Mouse (Mus musculus) liver, adult 2 months (tissue): ENCODE data around the gene Smurf1. TPM values are rescaled to one million over a fixed set of nuclear protein-coding genes. Genes with fewer than 3 reads are reported as not detected.

ENCODE experiments used
- DNase-seq: peaks from one replicate; pipeline ENCODE4 v3.0.0-alpha.2; 2011; ENCODE audit warnings: low read depth, low spot score; ENCODE audit errors: extremely low read depth
- H3K27ac ChIP-seq: fragments of 200-500 bp; replicated peaks from 2 replicates; pipeline ENCODE4 v1.5.1; 2012; ENCODE audit warnings: low read depth, mild to moderate bottlenecking, control low read depth, inconsistent platforms, low read length; ENCODE audit not compliant: insufficient read depth
- H3K27me3 ChIP-seq: fragments of 200-500 bp; 2 replicates; pipeline ENCODE4 v1.6.1; 2012; ENCODE audit warnings: mild to moderate bottlenecking, moderate library complexity, low read length, inconsistent platforms; ENCODE audit not compliant: control insufficient read depth, insufficient read depth
- H3K36me3 ChIP-seq: fragments of 200-500 bp; 2 replicates; pipeline ENCODE4 v1.6.1; 2012; ENCODE audit warnings: low read length, inconsistent platforms; ENCODE audit not compliant: control insufficient read depth, insufficient read depth
- H3K4me1 ChIP-seq: fragments of 200-500 bp; 2 replicates; pipeline ENCODE4 v1.6.1; 2011; ENCODE audit warnings: low read length; ENCODE audit not compliant: control insufficient read depth, insufficient read depth
- H3K4me3 ChIP-seq: fragments of 200-500 bp; 2 replicates; pipeline ENCODE4 v1.5.1; 2011; ENCODE audit warnings: low read depth, mild to moderate bottlenecking, control low read depth, low read length, moderate library complexity; ENCODE audit not compliant: insufficient read depth
- H3K79me2 ChIP-seq: fragments of 200-500 bp; 2 replicates; pipeline ENCODE4 v1.6.1; 2012; ENCODE audit warnings: inconsistent platforms, mild to moderate bottlenecking, low read length, moderate library complexity; ENCODE audit not compliant: control insufficient read depth, insufficient read depth
- H3K9ac ChIP-seq: fragments of 200-500 bp; 2 replicates; pipeline ENCODE4 v1.6.1; 2012; ENCODE audit warnings: low read depth, mild to moderate bottlenecking, control low read depth, inconsistent platforms, low read length
- CTCF ChIP-seq: fragments of 200-500 bp; IDR thresholded peaks from 2 replicates; pipeline ENCODE4 v1.5.1; 2011; ENCODE audit warnings: low read depth, low read length, control low read depth
- POLR2A ChIP-seq: fragments of 200-500 bp; IDR thresholded peaks from 2 replicates; pipeline ENCODE4 v1.6.1; 2011; ENCODE audit warnings: low read length, control low read depth; ENCODE audit not compliant: insufficient read depth; ENCODE audit errors: extremely low read depth
- WGBS: fragments of 180-500 bp; shearing (Covaris S2); methylation state at CpG from one replicate; pipeline ENCODE4 v1.1.7; 2018; 5-methylcytosine and 5-hydroxymethylcytosine counted together
- polyA plus RNA-seq: library from polyadenylated mRNA; depleted of rRNA; stranded (reverse); fragments of >200 nt; gene quantifications from 2 replicates; pipeline ENCODE4 v1.2.3, GENCODE M21; 2012
- total RNA-seq: library from RNA; depleted of rRNA; stranded (reverse); fragments of >200 nt; gene quantifications from 2 replicates; pipeline ENCODE4 v1.2.3, GENCODE M21; 2014

Smurf1 gene
- total and polyA plus RNA-seq, 2 experiments: 5.2 to 8.6 TPM

DNA sequence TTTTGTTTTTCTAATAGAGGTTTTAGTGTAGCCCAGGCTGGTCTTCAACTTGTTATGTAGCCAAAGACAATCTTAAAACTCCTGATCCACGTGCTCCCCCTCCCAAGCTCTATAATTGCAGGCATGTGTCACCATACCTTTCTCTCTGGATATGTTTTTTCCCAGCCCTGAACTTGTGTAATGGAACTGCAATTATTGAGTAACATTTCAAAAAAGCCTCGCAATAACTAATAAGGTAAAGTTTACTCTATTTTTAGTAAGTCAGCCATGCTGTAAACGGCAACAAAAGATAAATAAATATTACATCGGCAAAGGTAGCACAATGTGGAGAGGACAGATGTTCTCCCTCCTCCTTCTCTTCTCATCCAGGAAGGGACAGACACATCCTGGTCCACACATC lies 21.3 kb downstream of the Smurf1 start:
- TF ChIP-seq CTCF (no peak), POLR2A (no peak)
- no peaks in the 10 kb centered on the region for H3K36me3 ChIP-seq
- H3K9ac ChIP-seq: 0 out of 2 replicates have a peak overlapping the region, but pooled peaks have one; percentile 29
- peak; percentile 86 for DNase-seq
- peaks cover 29% of the 10 kb centered on the region for H3K79me2 ChIP-seq
- peaks cover 50% of the 10 kb centered on the region for H3K4me1 ChIP-seq
- H3K4me3 ChIP-seq: no peak overlapping the region
- H3K27ac ChIP-seq: peak overlapping the region; percentile 98
- WGBS: 17% methylated on average over 4 of the region's 4 CpGs
- no peaks in the 10 kb centered on the region for H3K27me3 ChIP-seq

- Histone ChIP-seq H3K79me2 (peaks cover 33% of the 10 kb centered on the region), H3K4me3 (no peak overlapping the region), H3K27ac (peak overlapping the region; percentile 78), H3K9ac (no peak overlapping the region), H3K4me1 (peaks cover 47% of the 10 kb centered on the region), H3K36me3 (no peaks in the 10 kb centered on the region), H3K27me3 (no peaks in the 10 kb centered on the region)
- WGBS: 88% methylated on average over 6 of the region's 6 CpGs
- no peak for TF ChIP-seq CTCF
- TF ChIP-seq POLR2A: no peak
- no peak for DNase-seq
Measured at GRCm38 (mm10) chr5:144943346-144943745, 22.3 kb downstream of the Smurf1 start.

- Histone ChIP-seq H3K36me3 (no peaks in the 10 kb centered on the region), H3K4me3 (no peak overlapping the region), H3K4me1 (peaks cover 42% of the 10 kb centered on the region), H3K79me2 (peaks cover 39% of the 10 kb centered on the region), H3K27me3 (no peaks in the 10 kb centered on the region), H3K27ac (peak overlapping the region; percentile 42; the same call in 1 of the 2 replicates), H3K9ac (no peak overlapping the region)
- 76% methylated on average over 9 of the region's 9 CpGs for WGBS
- no peak for TF ChIP-seq POLR2A
- TF ChIP-seq CTCF: no peak
- DNase-seq: no peak
Measured at GRCm38 (mm10) chr5:144942431-144942830, 23.2 kb downstream of the Smurf1 start.

DNA sequence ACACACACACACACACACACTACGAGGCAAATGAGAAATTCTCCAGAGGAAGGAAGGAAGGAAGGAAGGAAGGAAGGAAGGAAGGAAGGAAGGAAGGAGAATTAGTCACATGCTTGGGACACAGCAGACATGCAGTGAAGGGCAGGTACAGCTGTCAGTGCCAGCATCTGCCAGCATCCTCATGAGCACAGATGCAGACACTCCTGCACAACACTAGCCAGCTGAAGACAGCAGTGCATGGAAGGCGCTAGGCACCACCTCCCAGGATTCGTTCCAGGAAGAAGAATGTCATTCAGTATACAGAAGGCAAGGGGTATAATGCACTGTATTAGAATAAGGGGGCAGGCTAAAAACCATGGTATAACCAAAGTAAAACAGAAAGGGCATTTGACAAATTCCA lies 24.7 kb downstream of the Smurf1 start:
- Histone ChIP-seq H3K9ac (no peak overlapping the region), H3K27me3 (no peaks in the 10 kb centered on the region), H3K4me1 (peaks cover 41% of the 10 kb centered on the region), H3K27ac (no peak overlapping the region), H3K79me2 (peaks cover 50% of the 10 kb centered on the region), H3K4me3 (no peak overlapping the region), H3K36me3 (no peaks in the 10 kb centered on the region)
- WGBS: 80% methylated on average over 3 of the region's 3 CpGs
- no peak for TF ChIP-seq POLR2A
- TF ChIP-seq CTCF: no peak
- no peak for DNase-seq

DNA sequence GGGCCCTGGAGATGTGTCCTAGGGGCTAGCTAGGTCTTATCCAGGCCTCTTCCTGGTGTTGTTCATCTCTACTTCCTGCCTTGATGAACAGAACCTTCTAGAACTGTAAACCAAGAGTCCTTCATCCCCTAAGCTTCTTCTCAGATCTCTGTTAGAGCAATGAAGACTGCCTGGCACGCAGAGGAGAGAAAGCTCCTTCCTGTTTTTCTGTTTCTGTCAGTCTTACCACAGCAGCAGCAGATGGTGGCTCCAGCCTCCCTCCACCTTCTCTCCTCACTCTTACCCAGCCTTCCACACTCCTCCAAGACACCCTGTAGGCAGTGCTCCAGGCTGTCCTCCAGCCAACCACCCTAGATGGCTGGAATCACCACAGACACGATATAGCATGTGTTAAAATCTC lies 28.3 kb downstream of the Smurf1 start:
- Histone ChIP-seq H3K4me1 (peaks cover 27% of the 10 kb centered on the region), H3K9ac (no peak overlapping the region), H3K4me3 (no peak overlapping the region), H3K36me3 (no peaks in the 10 kb centered on the region), H3K79me2 (peaks cover 63% of the 10 kb centered on the region), H3K27ac (no peak overlapping the region), H3K27me3 (no peaks in the 10 kb centered on the region)
- 82% methylated on average over 2 of the region's 2 CpGs for WGBS
- TF ChIP-seq POLR2A: no peak
- no peak for TF ChIP-seq CTCF
- no peak for DNase-seq

- H3K36me3 ChIP-seq: no peaks in the 10 kb centered on the region
- no peak overlapping the region for H3K4me3 ChIP-seq
- no peak for TF ChIP-seq POLR2A
- no peak for TF ChIP-seq CTCF
- peaks cover 20% of the 10 kb centered on the region for H3K4me1 ChIP-seq
- H3K9ac ChIP-seq: no peak overlapping the region
- no peak overlapping the region for H3K27ac ChIP-seq
- 71% methylated on average over 4 of the region's 4 CpGs for WGBS
- H3K27me3 ChIP-seq: no peaks in the 10 kb centered on the region
- DNase-seq: no peak
- H3K79me2 ChIP-seq: peaks cover 52% of the 10 kb centered on the region
Measured at GRCm38 (mm10) chr5:144933486-144933885, 32.2 kb downstream of the Smurf1 start.
